Mouse (Mus musculus): ENCODE measurements at regions not wholly inside any gene's neighbourhood (a gene's known extent, or its start where the extent isn't known, plus 50 kb on each side); places are given as distances from the start of the nearest gene placed in this dataset.

DNA sequence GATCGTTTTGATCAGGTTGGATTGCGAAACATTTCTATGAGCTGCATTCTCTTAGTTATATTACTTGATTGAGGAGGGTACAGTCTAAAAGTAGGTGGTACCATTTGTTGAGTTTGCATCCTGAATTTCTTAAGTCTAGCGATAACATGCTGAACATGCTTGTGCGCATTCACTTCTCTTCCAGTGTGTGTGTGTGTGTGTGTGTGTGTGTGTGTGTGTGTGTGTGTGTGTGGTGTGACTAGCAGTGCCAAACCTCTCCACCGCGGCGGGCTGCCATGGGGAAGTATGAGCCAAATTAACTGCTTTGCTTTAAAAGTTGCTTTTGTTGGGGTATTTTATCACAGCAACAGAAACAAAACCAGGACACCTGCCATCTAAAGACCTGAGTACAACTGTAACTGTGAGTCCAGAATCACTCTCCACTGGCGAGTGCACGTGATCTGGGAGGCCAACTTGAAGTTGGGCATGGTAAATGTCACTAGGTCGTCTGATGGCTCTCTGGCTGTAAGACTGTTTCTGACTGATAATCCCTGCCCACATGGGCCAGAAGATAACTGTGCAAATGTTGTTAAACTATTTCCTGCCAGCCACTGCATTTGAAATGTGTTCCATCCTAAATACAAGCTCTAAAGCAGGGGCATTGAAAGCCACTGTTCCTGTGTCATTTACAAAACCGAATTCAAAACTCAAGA is 273.3 kb upstream of the Ppargc1a start:
- no peak for DNase-seq (ENCODE audit: low read depth, low spot score)

DNA sequence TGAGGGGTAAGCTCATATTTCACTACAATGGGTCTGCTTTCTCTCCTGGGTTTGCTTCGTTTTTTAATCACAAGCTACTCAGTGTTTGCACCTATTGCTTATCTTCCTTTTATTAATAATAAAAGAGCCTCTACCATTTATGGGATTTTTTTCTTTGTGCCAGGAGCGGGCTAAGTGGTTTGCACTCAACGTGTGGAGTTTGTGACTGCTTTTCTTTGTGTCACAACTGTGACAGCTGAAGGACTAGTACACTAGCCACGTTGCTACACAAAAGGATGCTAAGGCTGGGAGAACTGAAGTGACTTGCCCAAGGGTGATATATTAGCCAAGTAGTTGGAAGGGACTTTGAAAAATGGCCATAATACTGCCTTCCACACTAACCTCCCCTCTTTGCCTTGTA is 271.8 kb upstream of the Ppargc1a start:
- DNase-seq (ENCODE audit: low read depth, low spot score) = no peak

DNA sequence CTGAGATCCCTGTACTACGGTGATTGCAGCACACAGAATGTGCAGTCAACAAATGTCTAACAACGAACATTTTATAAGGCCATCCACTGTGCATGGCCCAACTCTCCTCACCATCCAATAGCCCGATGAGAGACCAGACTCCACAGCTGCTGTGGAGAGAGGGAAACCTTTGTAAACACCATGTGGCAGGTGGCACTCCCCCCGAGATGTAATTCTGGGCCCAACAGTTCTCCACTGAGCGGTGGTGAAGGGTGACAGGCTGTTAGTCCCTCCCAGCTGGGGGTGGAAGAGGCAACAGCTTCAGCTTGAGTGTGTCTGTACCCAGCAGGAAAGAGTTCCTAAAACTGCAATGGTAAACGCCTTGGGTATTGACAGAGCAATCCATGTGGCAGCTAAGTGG is 263.0 kb upstream of the Ppargc1a start:
- DNase-seq (ENCODE audit: low read depth, low spot score) = no peak

DNA sequence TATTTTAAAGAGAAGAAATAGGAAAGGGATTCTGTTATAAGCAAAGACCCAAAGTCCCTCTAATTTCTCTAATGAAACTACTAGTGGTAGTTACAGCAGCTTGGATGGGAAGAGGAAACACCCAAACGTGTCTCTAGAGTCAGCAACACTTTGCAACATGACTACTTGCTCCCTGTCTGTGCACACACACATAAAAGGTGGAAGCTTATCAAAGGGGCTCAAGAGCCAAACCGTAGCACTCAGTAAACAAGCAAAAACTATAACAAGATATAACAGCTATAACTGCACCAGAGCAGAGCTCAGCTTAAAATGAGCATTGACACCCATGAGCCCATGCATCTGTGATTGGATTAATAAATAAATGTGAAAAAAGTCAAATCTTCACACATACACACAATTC is 262.5 kb upstream of the Ppargc1a start:
- DNase-seq (ENCODE audit: low read depth, low spot score) = no peak

DNA sequence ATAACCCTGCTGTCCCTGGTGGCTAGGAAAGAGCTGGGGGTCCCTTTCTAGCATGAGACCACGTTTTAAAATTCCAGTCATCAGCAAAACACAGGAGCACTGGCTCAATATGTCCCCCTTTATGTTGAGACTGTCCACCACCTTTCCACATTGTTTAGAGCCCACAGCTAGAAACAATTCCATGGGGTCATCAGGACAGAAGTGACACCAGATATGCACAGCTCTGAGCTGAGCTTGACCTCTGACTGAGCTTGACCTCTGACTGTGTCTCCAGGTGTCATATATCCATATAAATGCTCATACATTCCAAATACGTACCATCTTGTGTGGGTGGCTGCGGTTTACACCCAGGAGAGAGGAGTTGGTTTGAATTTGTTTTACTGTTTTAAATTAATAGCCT is 262.1 kb upstream of the Ppargc1a start:
- no peak for DNase-seq (ENCODE audit: low read depth, low spot score)

DNA sequence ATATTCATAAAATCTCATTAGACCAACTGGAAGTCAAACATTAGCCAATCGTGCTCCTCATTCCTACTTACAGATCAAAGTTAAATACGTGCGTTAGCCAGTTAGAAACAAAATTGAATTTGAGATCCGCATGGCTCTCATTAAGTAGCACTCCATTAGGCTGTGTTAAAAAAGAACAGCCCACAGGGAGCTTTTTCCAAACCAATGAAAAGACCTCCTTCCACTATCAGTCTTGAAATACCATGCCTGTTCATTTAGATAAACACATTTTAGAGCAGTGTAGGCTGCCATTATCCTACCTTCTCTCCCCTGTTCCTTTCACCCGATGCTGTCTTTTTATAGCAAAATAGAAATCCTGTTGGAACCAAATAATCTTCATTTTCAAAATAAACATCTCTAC is 261.5 kb upstream of the Ppargc1a start:
- DNase-seq (ENCODE audit: low read depth, low spot score) = no peak

DNA sequence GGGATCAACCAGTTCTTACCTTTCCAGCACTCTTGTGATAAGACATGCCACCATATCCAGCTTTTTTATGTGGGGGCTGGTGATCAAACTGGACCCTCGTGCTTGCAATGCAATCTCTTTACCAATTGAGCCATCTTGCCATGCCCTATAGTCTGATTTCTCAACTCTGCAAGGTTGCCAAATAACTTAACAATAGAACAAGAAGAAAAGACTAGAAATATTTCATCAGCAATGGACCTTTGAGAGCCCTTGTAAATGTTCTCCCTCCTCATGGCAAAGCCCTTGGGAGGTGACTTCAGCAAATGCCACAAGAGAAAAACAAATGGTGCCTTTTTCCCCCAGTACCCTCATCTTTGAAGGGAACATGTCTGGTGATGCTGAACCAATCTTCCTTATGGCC is 258.7 kb upstream of the Ppargc1a start:
- DNase-seq (ENCODE audit: low read depth, low spot score) = no peak

DNA sequence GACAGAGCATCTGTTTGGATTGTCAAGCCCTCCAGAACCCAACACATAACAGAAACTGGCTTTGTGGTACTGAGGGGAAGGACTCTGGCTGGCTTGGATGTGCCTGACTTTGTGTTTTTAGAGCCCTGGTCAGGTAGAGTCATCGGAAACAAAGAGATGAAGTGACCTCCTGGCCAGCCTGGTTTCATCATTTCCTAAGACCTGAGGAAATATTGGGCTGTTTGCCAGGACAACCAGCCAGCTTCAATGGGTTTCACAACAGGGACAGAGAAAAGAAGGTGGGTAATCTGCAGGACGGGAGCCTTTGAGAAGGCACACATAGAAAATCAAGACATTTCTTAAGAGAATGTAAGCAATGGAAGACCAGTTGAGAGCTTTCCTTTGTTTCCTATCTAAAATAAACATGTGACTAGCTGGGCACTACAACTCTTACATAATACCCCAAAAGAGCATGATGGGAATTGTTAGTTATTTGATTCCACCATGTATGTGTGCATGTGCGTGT is 258.1 kb upstream of the Ppargc1a start:
- no peak for DNase-seq (ENCODE audit: low read depth, low spot score)

DNA sequence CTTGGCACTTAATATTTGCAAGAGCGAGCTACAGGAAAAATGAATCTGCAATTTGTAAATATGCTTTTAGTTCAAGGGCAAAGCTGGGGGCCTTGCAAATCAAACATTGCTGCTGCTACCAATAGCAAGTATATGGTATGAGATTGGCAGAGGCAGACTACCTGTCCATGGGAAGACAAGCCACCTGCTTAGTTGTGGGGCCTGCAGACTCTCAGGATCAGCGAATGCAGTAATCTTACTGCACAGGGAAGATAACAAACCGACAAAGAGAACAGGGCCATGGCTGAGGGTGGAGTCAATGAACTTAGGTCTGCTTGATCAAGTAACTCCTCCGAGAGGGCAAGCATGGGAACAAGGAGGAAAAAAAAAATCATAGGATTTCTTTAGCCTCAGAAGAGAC is 257.2 kb upstream of the Ppargc1a start:
- no peak for DNase-seq (ENCODE audit: low read depth, low spot score)

DNA sequence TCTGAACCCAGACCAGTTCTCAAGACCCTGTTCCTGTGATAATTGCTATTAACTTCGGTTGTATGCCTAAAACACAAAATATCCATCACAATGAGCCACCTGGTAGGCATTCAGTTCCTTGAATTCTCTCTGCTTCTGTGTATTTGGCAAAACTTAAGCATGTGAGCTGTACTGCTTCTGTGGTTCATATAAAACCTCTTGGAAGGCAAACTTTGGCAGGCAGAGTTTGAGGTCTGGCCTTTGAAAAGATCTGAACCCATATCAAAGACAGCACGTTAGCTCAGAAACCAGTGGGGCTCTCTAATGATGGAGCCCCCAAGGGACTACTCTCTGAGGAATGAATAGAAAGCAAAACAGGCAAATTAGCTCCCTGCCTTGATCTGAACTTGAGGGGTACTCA is 256.1 kb upstream of the Ppargc1a start:
- DNase-seq (ENCODE audit: low read depth, low spot score) = no peak

DNA sequence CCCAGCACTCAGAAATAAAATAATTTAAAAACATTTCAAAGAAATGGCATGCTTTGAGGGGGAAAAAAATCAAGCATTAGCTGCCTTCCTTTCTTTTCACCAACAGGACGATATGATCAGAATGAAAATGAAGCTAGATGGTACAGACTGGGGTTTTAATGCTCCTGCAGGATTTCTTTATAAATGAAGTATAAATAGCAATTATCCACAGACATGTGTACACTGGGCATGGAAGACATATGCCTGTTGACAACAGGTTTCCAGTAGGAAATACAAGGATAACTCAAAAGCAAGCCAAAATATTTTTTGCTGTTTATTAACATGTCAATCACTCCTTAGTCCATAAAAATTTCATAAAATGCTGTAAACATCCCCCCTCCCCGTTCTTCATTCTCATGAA is 248.7 kb upstream of the Ppargc1a start:
- no peak for DNase-seq (ENCODE audit: low read depth, low spot score)

DNA sequence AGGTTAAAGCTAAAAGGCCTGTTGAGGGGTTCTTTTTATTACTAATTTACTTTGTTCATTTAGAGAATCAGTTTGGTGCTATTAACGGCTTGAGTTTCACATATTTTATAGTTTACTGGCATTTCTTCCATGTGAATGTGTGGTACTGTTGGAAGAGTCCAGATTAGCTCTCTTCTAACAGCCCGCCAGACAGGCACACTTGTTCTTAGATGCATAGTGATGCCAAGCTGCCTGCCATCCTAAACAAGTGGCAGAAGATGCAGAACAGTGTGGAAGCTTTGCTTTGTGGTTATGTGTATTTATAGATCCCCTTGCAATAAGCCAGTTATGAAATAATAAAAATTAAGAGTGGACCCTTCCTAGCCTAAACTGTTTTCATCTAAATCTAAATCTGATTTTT is 244.2 kb upstream of the Ppargc1a start:
- DNase-seq (ENCODE audit: low read depth, low spot score) = no peak

DNA sequence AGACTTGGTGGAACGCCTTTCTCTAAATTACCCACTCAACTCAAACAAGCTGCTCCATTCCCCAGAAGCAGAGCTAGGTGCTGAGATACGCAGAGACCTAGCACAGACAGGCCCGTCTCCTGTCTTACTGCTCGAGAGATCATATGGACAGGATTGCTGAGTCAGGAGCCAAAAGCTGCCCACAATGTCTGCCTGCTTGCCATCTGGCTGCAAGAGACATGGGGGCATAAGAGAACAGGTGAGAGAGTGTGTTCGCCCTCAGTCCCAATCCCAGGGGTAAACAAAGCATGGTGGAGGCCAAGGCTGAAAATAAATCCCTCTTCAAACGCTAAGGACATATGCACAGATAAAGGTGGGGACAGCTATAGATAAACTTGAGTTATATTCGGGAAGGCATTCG is 234.0 kb upstream of the Ppargc1a start:
- DNase-seq (ENCODE audit: low read depth, low spot score) = no peak

DNA sequence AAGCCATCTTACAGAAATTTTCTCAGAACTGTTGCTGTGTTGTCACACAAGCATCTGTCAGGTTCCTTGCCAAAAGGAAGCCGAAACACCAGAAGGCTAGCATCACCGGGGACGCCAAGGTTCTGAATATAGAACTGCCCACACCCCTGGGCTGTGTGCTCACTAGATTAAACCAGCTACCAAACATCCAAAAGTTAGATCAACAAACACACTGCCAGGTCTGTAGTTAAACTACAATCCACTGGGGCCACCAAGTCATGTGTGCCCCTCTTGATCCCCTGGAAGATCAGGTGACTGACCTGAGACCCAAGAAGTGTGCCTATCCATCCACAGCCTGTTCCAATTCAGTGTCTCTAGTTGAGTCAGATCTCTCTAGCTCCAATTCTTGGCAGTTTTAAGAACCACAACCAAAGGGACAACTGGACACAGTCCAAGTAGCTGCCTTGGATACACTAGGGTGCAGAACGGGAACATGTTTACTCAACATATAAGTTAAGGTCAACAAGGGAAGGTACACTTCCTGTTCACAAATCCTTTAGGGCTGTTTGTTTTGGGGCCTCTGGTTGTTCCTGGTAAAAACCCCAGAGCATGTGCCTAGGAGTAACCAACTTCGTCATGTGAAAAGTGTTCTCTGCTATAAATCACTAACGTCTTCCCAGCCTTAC is 232.0 kb upstream of the Ppargc1a start:
- DNase-seq (ENCODE audit: low read depth, low spot score) = no peak

DNA sequence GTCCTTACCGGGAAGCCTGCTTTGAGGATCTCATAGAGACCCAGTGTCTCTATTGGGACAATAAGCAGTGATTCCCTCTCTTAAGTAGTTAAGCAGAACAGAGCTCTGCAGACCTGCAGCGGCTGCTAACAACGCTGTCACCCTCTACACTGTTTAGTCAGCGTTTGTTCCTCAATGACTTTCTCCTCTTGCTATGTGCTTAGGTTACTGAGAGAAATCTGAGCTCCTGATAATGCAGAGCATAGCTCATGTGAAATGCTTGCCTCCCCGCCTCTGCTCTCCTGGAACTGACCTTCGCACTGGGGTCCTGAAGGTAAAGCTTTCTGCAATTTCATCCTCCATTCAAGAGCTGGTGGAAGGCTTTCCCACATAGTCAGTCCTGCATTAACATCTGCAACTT is 226.6 kb upstream of the Ppargc1a start:
- no peak for DNase-seq (ENCODE audit: low read depth, low spot score)

DNA sequence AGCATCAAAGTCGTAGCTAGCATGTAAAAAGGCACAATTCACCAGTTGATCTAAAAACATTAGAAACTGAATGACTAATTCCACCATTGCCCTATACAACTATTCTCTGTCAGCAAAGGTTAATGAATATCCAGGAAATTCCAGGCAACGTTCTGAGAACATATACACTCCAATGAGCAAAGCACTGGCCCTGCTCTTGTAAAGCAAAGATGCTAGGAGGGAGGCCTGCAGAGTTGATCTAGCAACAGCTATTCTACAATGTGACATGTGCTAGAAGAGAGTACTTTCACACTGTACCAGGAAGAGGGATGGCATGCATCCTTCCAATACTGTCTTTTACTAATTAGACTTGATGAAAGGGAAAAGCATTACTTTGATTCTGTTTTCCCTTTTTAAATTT is 225.4 kb upstream of the Ppargc1a start:
- no peak for DNase-seq (ENCODE audit: low read depth, low spot score)

DNA sequence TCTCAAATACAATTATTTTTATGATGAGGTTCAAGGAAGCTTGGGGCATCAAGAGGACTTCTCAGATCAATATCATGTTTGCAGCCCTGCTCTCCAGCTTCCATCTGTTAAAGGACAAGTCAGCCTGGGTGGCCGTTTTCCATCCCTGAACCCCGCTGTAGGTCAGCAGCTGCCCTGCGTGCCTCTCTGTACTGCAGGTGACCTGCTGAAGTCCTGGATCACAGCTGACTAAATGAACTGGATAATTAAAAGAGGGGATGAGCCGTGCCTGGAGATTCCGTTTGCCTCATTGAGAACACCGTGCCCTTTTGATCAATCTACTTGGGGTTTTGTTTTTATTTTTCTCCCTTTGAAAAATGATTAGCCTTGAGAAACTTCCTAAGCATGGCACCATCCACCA is 221.2 kb upstream of the Ppargc1a start:
- no peak for DNase-seq (ENCODE audit: low read depth, low spot score)

DNA sequence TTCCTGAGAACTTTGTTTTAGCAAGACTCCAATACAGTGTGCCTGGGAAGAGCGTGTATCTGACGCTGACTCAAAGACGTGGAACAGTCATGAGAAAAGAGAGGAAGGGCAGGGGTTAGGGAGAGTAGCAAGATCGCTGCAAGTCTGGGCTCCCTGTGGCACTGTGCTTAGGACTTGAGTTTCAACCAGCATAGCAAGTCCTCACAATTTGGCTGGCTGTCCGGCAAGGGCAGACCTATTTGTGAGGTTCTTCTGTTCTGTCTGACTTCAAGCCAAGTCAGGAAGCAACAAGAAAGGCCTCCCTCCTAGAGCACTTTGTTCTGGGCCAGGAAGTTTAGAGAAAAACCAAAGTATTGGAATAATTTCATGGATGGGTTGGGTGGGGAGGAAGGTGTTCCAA is 216.0 kb upstream of the Ppargc1a start:
- DNase-seq (ENCODE audit: low read depth, low spot score) = no peak

DNA sequence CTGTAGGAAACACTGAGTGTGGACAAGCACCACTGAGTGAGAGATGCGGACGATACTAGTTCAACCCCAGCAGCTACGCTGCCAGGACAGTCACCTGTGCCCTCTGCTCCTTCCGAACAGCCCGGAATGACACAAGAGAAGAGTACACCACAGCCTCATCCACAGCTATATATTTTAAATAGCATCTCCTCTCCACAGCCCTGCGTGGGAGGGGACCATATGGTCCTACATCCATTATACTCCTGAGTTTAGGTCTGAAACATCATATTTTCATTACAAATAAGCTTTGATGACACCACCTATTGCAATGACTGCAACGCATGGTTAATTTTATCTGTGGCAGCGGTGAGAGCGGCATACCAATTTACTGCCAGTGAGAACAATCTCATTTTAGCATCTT is 215.6 kb upstream of the Ppargc1a start:
- DNase-seq (ENCODE audit: low read depth, low spot score) = no peak

DNA sequence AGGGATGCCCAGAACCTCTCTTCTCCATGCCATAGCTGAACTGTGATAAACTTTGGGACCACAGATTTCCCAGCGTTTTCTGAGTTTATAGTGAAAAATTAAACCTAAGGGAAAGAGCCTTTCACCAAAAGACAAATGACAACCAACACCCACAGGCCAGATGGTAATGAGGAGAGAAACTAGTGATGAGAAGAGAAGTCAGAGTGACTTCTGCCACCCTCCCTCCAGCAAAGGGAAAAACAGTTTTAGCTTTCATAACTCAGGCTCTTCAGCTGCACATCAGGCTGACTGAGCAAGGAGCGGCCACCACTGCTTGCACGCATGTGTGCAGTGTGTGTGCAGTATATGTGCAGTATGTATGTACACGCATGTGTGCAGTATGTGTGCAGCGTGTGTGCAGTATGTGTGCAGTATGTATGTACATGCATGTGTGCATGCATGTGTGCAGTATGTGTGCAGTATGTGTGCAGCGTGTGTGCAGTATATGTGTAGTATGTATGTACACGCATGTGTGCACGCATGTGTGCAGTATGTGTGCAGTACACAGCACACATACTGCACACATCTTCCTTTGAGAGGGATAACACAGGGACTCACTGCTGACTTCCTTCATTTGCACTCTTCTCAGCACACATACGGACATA is 208.1 kb upstream of the Ppargc1a start:
- no peak for DNase-seq (ENCODE audit: low read depth, low spot score)

DNA sequence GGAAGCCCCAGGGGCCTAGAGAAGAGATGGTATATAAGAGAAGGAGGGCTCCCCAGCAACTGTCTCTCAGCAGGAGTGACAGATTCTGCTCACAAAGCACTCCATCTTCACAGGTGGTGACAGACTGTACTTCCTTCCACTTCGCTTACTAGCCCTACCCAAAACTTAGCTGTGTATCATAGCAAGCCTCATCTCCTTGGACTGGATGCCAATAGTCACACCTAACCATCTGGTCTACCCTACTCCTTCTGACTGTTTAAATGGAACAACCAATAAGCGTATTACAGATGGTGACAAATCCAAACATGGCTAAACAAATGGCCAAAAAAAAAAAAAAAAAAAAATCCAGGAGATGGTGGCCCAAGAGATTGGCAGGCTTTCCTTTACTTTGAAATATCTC is 204.1 kb upstream of the Ppargc1a start:
- no peak for DNase-seq (ENCODE audit: low read depth, low spot score)

DNA sequence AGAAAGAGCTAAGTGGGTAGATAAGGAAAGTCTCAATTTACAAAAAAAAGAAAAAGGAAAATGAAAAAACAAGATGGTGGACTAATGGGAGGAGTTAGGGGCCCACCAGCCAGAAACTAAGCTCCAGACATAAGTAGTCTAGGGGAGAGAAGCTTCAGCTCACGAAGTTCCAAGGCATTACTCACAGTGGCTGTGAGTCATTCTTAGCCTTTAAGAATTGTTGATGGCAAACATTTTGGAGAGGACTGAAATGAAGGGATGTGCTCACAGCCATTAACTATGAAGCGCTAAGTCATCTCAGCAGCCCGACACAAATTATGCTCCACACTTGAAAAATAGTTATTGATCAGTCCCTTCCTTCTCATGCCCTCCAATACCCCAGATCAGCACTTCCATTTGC is 198.6 kb upstream of the Ppargc1a start:
- DNase-seq (ENCODE audit: low read depth, low spot score) = no peak

DNA sequence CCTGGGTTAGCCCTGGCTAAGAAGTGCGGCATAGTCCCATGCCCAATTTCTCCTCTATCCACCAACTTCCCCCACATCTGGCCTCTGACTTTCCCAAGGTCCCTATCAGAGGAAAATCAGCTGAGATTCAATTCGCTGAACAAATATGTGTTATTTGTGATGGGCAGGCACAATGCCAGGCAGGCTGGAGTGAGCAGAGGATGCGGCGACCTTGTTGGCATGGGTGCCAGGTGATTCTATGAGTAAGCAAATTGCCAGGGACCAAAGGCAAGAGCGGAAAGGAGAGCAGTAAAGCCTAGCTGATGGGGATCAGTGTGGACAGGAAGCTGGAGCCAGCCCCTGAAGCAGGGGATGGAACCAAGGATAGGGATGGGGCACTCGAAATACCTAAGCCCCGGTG is 196.9 kb upstream of the Ppargc1a start:
- DNase-seq (ENCODE audit: low read depth, low spot score) = no peak
